19 mouse cellular contexts compared by ENCODE assay signal in genomic region chr17:72579321-72579720, GRCm38 (mm10). TPM values are rescaled to one million over a fixed set of nuclear protein-coding genes. Genes with fewer than 3 reads are reported as not detected.
"Had no signal": no experiment of that assay in that cellular context is flagged by ENCODE, and none has a peak within 500 bp of the region (broad histone marks: within the 10 kb centered on the region; RNA-seq: fewer than 3 reads in every experiment).

No protein-coding gene starts in this region.

- DNase-seq: lung, adult 18-20 months; lung, embryonic 14.5 days; lung, postnatal 14 days; lung, postnatal 36 days; right cerebral cortex, postnatal 25 days; spleen, adult 18-20 months; thymus, adult 18-20 months; thymus, postnatal 14 days; thymus, postnatal 36 days had no signal

- H3K9ac ChIP-seq: lung, embryonic 14.5 days; midbrain, embryonic 13.5 days; midbrain, embryonic 15.5 days; neural tube, embryonic 13.5 days; neural tube, embryonic 15.5 days had no signal

- H3K4me1 ChIP-seq: megakaryocyte, embryonic 14.5 days; midbrain, embryonic 13.5 days; midbrain, embryonic 15.5 days; neural tube, embryonic 13.5 days; neural tube, embryonic 15.5 days had no signal

- H3K4me3 ChIP-seq: megakaryocyte, embryonic 14.5 days; midbrain, embryonic 13.5 days; midbrain, embryonic 15.5 days; neural tube, embryonic 13.5 days; neural tube, embryonic 15.5 days had no signal

- H3K9me3 ChIP-seq: midbrain, embryonic 13.5 days; midbrain, embryonic 15.5 days; neural tube, embryonic 13.5 days; neural tube, embryonic 15.5 days had no signal

- H3K4me2 ChIP-seq: lung, embryonic 14.5 days; midbrain, embryonic 11.5 days; midbrain, embryonic 13.5 days; midbrain, embryonic 15.5 days; neural tube, embryonic 13.5 days; neural tube, embryonic 15.5 days had no signal

- H3K27me3 ChIP-seq: megakaryocyte, embryonic 14.5 days; midbrain, embryonic 13.5 days; midbrain, embryonic 15.5 days; neural tube, embryonic 13.5 days; neural tube, embryonic 15.5 days had no signal

- H3K36me3 ChIP-seq: midbrain, embryonic 13.5 days; midbrain, embryonic 15.5 days; neural tube, embryonic 13.5 days; neural tube, embryonic 15.5 days had no signal

- ATAC-seq: midbrain, embryonic 13.5 days; midbrain, embryonic 15.5 days had no signal

- H3K27ac ChIP-seq: macrophage; midbrain, embryonic 13.5 days; midbrain, embryonic 15.5 days; neural tube, embryonic 13.5 days; neural tube, embryonic 15.5 days had no signal

RNA-seq across cellular contexts. Expression of gene Alk, which starts 25.1 kb away (rescaled TPM):
- total RNA-seq: megakaryocyte progenitor cell, adult 5-6 weeks; monocyte, adult 5-6 weeks had no signal
- polyA plus RNA-seq: lung, embryonic 16.5 days; macrophage had no signal
